Mouse (Mus musculus) lung, postnatal 0 days (tissue): ENCODE data around the gene Nbea. TPM values are rescaled to one million over a fixed set of nuclear protein-coding genes. Genes with fewer than 3 reads are reported as not detected.

Source experiments
- ATAC-seq: fragments of 200-750 bp; cut with Nextera tagmentation; 2 replicates; pipeline ENCODE4 v1.8.0; 2017; ENCODE audit warnings: moderate library complexity
- DNase-seq: peaks from one replicate; pipeline ENCODE4 v3.0.0-alpha.2; 2016; ENCODE audit warnings: low spot score
- H3K27ac ChIP-seq: fragments of 300-500 bp; sonication (generic); 2 replicates; pipeline ENCODE4 v1.5.1; 2014; ENCODE audit warnings: antibody characterized with exemption, mild to moderate bottlenecking, low read length, mixed read lengths
- H3K27me3 ChIP-seq: fragments of 300-500 bp; sonication (generic); replicated peaks from 2 replicates; pipeline ENCODE4 v1.6.1; 2014; ENCODE audit warnings: low read length, mixed read lengths; ENCODE audit not compliant: insufficient read depth
- H3K36me3 ChIP-seq: fragments of 300-500 bp; sonication (generic); 2 replicates; pipeline ENCODE4 v1.6.1; 2014; ENCODE audit warnings: low read length, mixed read lengths; ENCODE audit not compliant: insufficient read depth
- H3K4me1 ChIP-seq: fragments of 300-500 bp; sonication (generic); 2 replicates; pipeline ENCODE4 v1.6.1; 2014; ENCODE audit warnings: antibody characterized with exemption, low read depth, low read length, mixed read lengths; ENCODE audit not compliant: insufficient read depth
- H3K4me2 ChIP-seq: fragments of 300-500 bp; sonication (generic); replicated peaks from 2 replicates; pipeline ENCODE4 v1.6.1; 2014; ENCODE audit warnings: low read depth, mild to moderate bottlenecking, low read length, moderate library complexity, mixed read lengths
- H3K4me3 ChIP-seq: fragments of 300-500 bp; sonication (generic); 2 replicates; pipeline ENCODE4 v1.5.1; 2014; ENCODE audit warnings: low read depth, low read length
- H3K9ac ChIP-seq: fragments of 300-500 bp; sonication (generic); replicated peaks from 2 replicates; pipeline ENCODE4 v1.6.1; 2014; ENCODE audit warnings: low read depth, mild to moderate bottlenecking
- H3K9me3 ChIP-seq: fragments of 300-500 bp; sonication (generic); 2 replicates; pipeline ENCODE4 v1.6.1; 2016; ENCODE audit warnings: low read length, mixed read lengths
- CTCF ChIP-seq: IDR thresholded peaks from 2 replicates; pipeline ENCODE4 v1.5.1; 2016; ENCODE audit warnings: antibody characterized with exemption, mild to moderate bottlenecking
- EP300 ChIP-seq: IDR thresholded peaks from 2 replicates; pipeline ENCODE4 v1.6.1; 2016; ENCODE audit warnings: antibody characterized with exemption, mild to moderate bottlenecking, control low read depth
- WGBS: fragments of 180-500 bp; shearing (Covaris S2); extraction: QIAGEN DNeasy Blood & Tissue Kit; methylation state at CpG from one replicate; pipeline ENCODE4 v1.1.7; 2014; 5-methylcytosine and 5-hydroxymethylcytosine counted together
- polyA plus RNA-seq: library from polyadenylated mRNA; unstranded; fragments of >200 nt; fragmentation: Nextera tagmentation; extraction: Ambion mirVana; gene quantifications from 2 replicates; pipeline ENCODE4 v1.2.1, GENCODE M21; 2015

The Nbea gene
- polyA plus RNA-seq, 1 experiment from 2014 or later, result 6.3 TPM

DNA sequence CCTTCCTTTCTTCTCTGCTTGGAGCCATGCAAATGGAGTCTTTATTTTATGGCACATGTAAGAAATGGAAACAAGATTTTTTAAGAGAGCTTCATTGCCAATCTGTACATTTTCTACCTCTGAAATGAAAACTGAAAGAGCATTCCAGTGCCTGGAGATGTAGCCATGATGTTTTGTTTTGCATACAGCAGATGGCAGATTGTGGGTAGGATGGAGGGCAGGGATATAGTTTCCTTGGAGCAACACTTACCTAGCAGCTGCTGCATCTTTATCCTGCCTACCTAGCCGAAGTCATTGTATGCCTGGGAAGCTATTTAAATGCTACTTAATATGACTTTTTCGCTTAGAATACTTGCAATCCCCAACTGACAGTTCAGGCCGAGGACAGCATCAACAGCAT lies 518.8 kb downstream of the Nbea start:
- no peak for DNase-seq
- Histone ChIP-seq H3K9ac (no peak overlapping the region), H3K27ac (no peak overlapping the region), H3K4me2 (no peak overlapping the region), H3K36me3 (no peaks in the 10 kb centered on the region), H3K4me3 (no peak overlapping the region), H3K4me1 (no peaks in the 10 kb centered on the region), H3K9me3 (no peaks in the 10 kb centered on the region), H3K27me3 (no peaks in the 10 kb centered on the region)
- WGBS, result 91% methylated on average over 3 of the region's 3 CpGs
- no peak for ATAC-seq
- no peak for TF ChIP-seq EP300
- TF ChIP-seq CTCF, result no peak

GRCm38 (mm10) chr3:55661678-55662445 lies 521.6 kb downstream of the Nbea start:
- DNase-seq (peak; percentile 34), ATAC-seq (no peak; the same call in 1 of the 2 replicates)
- no peaks in the 10 kb centered on the region for H3K27me3 ChIP-seq
- WGBS, result 35% methylated on average over 8 of the region's 9 CpGs
- H3K4me2 ChIP-seq, result no peak overlapping the region
- no peaks in the 10 kb centered on the region for H3K4me1 ChIP-seq
- no peaks in the 10 kb centered on the region for H3K36me3 ChIP-seq
- no peak overlapping the region for H3K27ac ChIP-seq
- no peak overlapping the region for H3K4me3 ChIP-seq
- H3K9me3 ChIP-seq, result no peaks in the 10 kb centered on the region
- H3K9ac ChIP-seq, result no peak overlapping the region
- no peak for TF ChIP-seq CTCF
- TF ChIP-seq EP300, result no peak

DNA sequence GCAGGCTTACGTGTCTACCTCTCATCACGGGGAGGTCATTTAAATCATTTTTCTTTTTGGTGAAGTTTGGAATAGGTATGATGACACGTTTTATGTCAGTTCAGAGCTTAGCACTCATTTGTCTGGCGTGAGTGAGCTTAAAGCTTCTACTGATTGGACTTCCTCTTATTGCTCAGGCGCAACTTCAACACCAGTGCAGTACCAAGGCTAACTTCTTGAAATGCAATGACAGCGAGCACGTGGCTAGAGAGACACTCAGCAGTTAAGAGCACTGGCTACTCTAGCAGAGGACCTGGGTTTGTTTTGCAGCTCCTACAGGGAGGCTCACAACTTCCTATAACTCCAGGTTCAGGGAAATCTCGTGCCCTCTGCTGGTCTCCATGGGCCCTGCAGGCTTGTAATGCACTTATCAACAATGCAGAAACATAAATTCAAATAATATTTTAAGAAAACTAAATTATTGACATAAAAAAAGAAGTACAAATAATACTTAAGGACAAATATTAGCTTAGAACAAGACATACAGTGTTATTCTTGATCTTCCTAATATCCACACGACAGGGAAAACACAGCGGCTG lies 523.2 kb downstream of the Nbea start:
- ATAC-seq, result no peak
- H3K27ac ChIP-seq, result no peak overlapping the region
- TF ChIP-seq EP300 (no peak), CTCF (peak; percentile 46)

GRCm38 (mm10) chr3:55659558-55660215 lies 523.8 kb downstream of the Nbea start:
- H3K4me1 ChIP-seq, result no peaks in the 10 kb centered on the region
- H3K9ac ChIP-seq, result no peak overlapping the region
- no peak for ATAC-seq
- WGBS, result 40% methylated on average over 7 of the region's 7 CpGs
- no peaks in the 10 kb centered on the region for H3K36me3 ChIP-seq
- H3K9me3 ChIP-seq, result no peaks in the 10 kb centered on the region
- no peak for DNase-seq
- no peak overlapping the region for H3K4me2 ChIP-seq
- no peak overlapping the region for H3K4me3 ChIP-seq
- TF ChIP-seq CTCF, result no peak
- TF ChIP-seq EP300, result no peak
- H3K27ac ChIP-seq, result no peak overlapping the region
- no peaks in the 10 kb centered on the region for H3K27me3 ChIP-seq

More for the DNA sequence above, 523.2 kb downstream of the Nbea start:
- 67% methylated on average over 10 of the region's 10 CpGs for WGBS
- Histone ChIP-seq H3K4me2 (no peak overlapping the region), H3K9ac (no peak overlapping the region), H3K4me1 (no peaks in the 10 kb centered on the region), H3K36me3 (no peaks in the 10 kb centered on the region), H3K4me3 (no peak overlapping the region), H3K27me3 (no peaks in the 10 kb centered on the region), H3K9me3 (no peaks in the 10 kb centered on the region)
- no peak for DNase-seq

DNA sequence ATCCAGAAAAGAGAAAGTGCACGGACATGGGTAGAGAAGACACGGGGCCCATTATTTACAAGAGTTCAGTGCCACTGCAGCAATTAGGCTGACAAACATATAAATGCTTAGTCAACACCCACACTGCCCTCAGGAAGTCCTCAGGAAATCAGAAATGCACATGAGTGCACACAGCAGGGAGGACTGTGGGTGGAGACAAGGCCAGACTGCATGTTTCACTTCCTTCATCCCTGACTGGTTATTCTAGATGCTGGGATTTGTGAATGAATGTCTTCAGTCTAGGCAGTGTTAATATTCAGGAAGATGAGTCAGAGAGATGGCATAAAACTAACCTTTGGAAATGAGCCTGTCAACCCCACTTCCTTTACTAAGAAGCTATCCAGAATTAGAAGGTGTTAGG lies 531.2 kb downstream of the Nbea start:
- ATAC-seq, result peak; percentile 68
- H3K4me1 ChIP-seq, result peaks cover 7% of the 10 kb centered on the region; the same call in 1 of the 2 replicates
- TF ChIP-seq CTCF (no peak), EP300 (no peak)
- H3K4me3 ChIP-seq, result no peak overlapping the region
- peak; percentile 31 for DNase-seq
- H3K9me3 ChIP-seq, result no peaks in the 10 kb centered on the region
- H3K27me3 ChIP-seq, result no peaks in the 10 kb centered on the region
- no peak overlapping the region for H3K9ac ChIP-seq
- H3K36me3 ChIP-seq, result no peaks in the 10 kb centered on the region
- H3K27ac ChIP-seq, result no peak overlapping the region
- WGBS, result 28% methylated on average over 2 of the region's 2 CpGs
- H3K4me2 ChIP-seq, result 0 out of 2 replicates have a peak overlapping the region, but pooled peaks have one; percentile 3

- no peaks in the 10 kb centered on the region for H3K27me3 ChIP-seq
- no peak overlapping the region for H3K27ac ChIP-seq
- H3K9me3 ChIP-seq, result no peaks in the 10 kb centered on the region
- TF ChIP-seq EP300, result no peak
- no peak for TF ChIP-seq CTCF
- H3K4me2 ChIP-seq, result 0 out of 2 replicates have a peak overlapping the region, but pooled peaks have one; percentile 3
- H3K4me3 ChIP-seq, result no peak overlapping the region
- 51% methylated on average over 4 of the region's 4 CpGs for WGBS
- ATAC-seq (peak; percentile 40; the same call in 1 of the 2 replicates), DNase-seq (no peak)
- H3K36me3 ChIP-seq, result no peaks in the 10 kb centered on the region
- H3K9ac ChIP-seq, result no peak overlapping the region
- peaks cover 7% of the 10 kb centered on the region; the same call in 1 of the 2 replicates for H3K4me1 ChIP-seq
These were observed 531.6 kb downstream of the Nbea start for GRCm38 (mm10) chr3:55651877-55652276.
